Mouse (Mus musculus) neural tube, embryonic 15.5 days (tissue): ENCODE measurements around the gene E330021D16Rik. TPM values are rescaled to one million over a fixed set of nuclear protein-coding genes. Genes with fewer than 3 reads are reported as not detected.

ENCODE experiments used
- ATAC-seq: fragments of 200-750 bp; cut with Nextera tagmentation; 2 replicates; pipeline ENCODE4 v1.8.0; 2017; ENCODE audit warnings: mild to moderate bottlenecking, moderate TSS enrichment, moderate library complexity; ENCODE audit not compliant: low FRiP score
- H3K27ac ChIP-seq: fragments of 300-500 bp; sonication (generic); replicated peaks from 2 replicates; pipeline ENCODE4 v1.5.1; 2015; ENCODE audit warnings: mild to moderate bottlenecking, inconsistent platforms
- H3K27me3 ChIP-seq: fragments of 300-500 bp; sonication (generic); replicated peaks from 2 replicates; pipeline ENCODE4 v1.6.1; 2015; ENCODE audit warnings: inconsistent platforms
- H3K36me3 ChIP-seq: fragments of 300-500 bp; sonication (generic); 2 replicates; pipeline ENCODE4 v1.6.1; 2015; ENCODE audit warnings: inconsistent platforms
- H3K4me1 ChIP-seq: fragments of 300-500 bp; sonication (generic); 2 replicates; pipeline ENCODE4 v1.6.1; 2015; ENCODE audit warnings: inconsistent platforms
- H3K4me2 ChIP-seq: fragments of 300-500 bp; sonication (generic); 2 replicates; pipeline ENCODE4 v1.6.1; 2015; ENCODE audit warnings: inconsistent platforms, mild to moderate bottlenecking, moderate library complexity
- H3K4me3 ChIP-seq: fragments of 300-500 bp; sonication (generic); replicated peaks from 2 replicates; pipeline ENCODE4 v1.5.1; 2015; ENCODE audit warnings: mild to moderate bottlenecking, inconsistent platforms
- H3K9ac ChIP-seq: fragments of 300-500 bp; sonication (generic); replicated peaks from 2 replicates; pipeline ENCODE4 v1.6.1; 2015; ENCODE audit warnings: mild to moderate bottlenecking, inconsistent platforms
- H3K9me3 ChIP-seq: fragments of 300-500 bp; sonication (generic); replicated peaks from 2 replicates; pipeline ENCODE4 v1.6.1; 2016; ENCODE audit warnings: inconsistent platforms
- WGBS: fragments of 180-500 bp; shearing (Covaris S2); methylation state at CpG from one replicate; pipeline ENCODE4 v1.1.7; 2015; ENCODE audit warnings: mixed read lengths; 5-methylcytosine and 5-hydroxymethylcytosine counted together
- polyA plus RNA-seq: library from polyadenylated mRNA; unstranded; fragments of >200 nt; fragmentation: Nextera tagmentation; extraction: Ambion mirVana; gene quantifications from 2 replicates; pipeline ENCODE4 v1.2.1, GENCODE M21; 2015

E330021D16Rik gene
- polyA plus RNA-seq, 1 experiment from 2014 or later, result not detected

DNA sequence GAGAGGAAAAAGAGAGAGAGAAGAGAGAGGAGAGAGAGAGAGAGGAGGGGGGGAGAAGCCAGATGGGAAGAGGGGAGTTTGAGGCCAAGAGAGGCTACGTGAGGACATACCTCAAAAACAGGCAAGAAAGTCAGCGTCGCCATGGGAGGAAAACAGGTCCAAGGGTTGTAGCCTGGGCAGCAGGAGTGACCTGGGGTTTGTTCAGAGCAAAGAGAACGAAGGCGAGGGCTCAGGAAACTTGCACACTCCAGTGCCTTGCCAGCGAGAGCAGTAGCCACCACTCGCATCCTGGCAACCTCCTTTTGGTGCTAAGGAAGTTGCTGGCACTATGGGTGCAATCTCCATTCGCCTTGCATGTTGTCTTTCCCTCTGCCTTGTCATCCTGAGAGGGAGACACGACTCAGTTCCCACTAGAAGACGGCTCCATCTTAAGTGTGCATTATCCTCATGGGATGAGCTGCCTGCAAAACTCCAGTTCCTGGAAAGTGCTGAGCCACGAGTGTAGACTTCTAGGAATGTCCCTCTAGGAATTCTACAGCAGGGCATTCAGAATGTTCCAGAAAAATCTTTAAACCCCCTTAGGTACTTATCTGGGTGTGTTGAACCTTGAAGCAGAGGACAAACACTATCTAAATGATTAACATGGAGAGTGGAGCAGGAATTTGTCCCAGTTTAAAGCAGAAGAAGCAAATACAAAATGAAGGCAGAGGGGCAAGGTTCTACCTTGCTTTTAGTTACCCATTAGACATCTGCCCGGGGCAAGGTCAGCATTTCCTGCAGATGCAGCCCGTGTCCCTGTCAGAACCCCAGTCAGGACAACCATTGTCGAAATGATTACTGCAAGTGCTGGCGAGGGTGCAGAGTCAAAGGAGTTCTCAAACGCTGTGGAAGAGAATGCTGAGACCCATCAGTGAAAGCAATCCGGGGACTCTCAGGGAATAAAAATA, 3.8 kb upstream of the E330021D16Rik start:
- no peak overlapping the region for H3K9ac ChIP-seq
- no peak overlapping the region for H3K27ac ChIP-seq
- 81% methylated on average over 17 of the region's 17 CpGs for WGBS
- no peaks in the 10 kb centered on the region for H3K27me3 ChIP-seq
- ATAC-seq, result no peak
- no peak overlapping the region for H3K4me2 ChIP-seq
- no peaks in the 10 kb centered on the region for H3K9me3 ChIP-seq
- H3K4me1 ChIP-seq, result no peaks in the 10 kb centered on the region
- H3K4me3 ChIP-seq, result no peak overlapping the region
- H3K36me3 ChIP-seq, result no peaks in the 10 kb centered on the region

DNA sequence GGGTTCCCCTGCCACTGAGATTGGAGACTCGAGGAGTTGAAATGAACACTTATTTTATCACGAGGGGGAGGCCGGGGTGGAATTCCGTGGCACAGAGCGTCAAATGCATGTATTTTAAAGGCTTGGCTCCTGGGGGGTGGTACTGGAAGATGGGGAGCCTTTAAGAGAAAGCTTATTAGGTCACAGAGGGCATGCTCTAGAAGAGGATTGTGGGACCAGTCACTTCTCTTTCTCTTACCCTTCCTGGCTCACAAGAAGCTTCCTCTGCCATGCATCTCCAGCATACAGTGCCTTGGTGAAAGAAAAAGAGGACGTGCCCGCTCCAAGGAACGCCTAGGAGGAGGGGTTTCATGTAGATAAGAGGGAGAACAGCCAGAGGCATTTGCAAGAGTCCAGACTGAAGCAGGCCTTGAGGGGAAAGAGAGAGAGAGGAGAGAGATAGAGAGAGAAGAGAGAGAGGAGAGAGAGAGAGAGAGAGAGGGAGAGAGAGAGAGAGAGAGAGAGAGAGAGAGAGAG, 3.0 kb upstream of the E330021D16Rik start:
- no peak overlapping the region for H3K27ac ChIP-seq
- WGBS, result 74% methylated on average over 8 of the region's 8 CpGs

DNA sequence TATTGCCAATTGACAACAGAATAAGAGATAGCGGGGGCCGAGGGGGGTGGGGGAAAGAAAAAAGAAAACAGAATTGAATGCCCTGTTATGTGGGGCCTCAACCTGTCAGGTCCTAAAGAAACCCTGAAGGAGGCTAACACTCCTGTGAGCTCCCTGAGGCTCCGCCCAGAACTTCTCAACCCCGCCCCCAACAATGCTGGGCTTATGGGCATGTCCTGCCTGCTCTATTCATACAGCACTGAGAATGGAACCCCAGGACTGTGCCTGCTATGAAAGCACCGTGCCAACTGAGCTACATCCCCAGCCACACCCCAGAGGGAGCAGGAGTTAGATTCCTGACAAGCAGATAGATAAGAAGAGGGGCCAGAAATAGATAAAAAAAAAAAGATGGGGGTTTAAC, 2.5 kb upstream of the E330021D16Rik start:
- no peak overlapping the region for H3K9ac ChIP-seq
- no peak overlapping the region for H3K4me3 ChIP-seq
- no peak for ATAC-seq
- 0 out of 2 replicates have a peak, but pooled peaks cover 2% of the 10 kb centered on the region for H3K9me3 ChIP-seq
- no peaks in the 10 kb centered on the region for H3K36me3 ChIP-seq
- no peaks in the 10 kb centered on the region for H3K27me3 ChIP-seq
- no peak overlapping the region for H3K27ac ChIP-seq
- H3K4me2 ChIP-seq, result no peak overlapping the region
- 75% methylated on average over 5 of the region's 5 CpGs for WGBS
- H3K4me1 ChIP-seq, result no peaks in the 10 kb centered on the region

More for the DNA sequence above, 3.0 kb upstream of the E330021D16Rik start:
- Histone ChIP-seq H3K4me3 (no peak overlapping the region), H3K9me3 (0 out of 2 replicates have a peak, but pooled peaks cover 2% of the 10 kb centered on the region), H3K36me3 (no peaks in the 10 kb centered on the region), H3K4me2 (no peak overlapping the region), H3K27me3 (no peaks in the 10 kb centered on the region), H3K4me1 (no peaks in the 10 kb centered on the region), H3K9ac (no peak overlapping the region)
- no peak for ATAC-seq

DNA sequence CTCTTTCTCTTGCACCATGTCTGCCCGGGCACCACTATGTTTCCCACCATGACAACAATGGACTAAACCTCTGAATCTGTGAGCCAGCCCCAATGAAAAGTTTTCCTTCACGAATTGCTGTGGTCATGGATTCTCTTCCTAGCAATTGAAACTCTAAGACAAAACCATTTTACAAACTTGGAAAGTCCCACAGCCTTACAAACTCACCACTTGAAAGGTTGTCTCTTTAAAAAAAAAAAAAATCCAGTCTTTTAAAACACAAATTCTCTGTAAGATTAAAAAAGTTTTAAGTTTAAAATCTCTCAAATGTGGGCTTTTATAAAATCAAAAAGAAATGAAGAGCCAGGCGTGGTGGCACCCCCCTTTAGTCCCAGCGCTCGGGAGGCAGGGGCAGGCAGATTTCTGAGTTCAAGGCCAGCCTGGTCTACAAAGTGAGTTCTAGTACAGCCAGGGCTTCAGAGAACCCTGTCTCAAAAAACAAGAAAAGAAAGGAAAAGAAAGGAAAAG, 1.5 kb downstream of the E330021D16Rik start:
- H3K27me3 ChIP-seq, result no peaks in the 10 kb centered on the region
- no peak overlapping the region for H3K9ac ChIP-seq
- no peaks in the 10 kb centered on the region for H3K4me1 ChIP-seq
- 0 out of 2 replicates have a peak, but pooled peaks cover 2% of the 10 kb centered on the region for H3K9me3 ChIP-seq
- WGBS, result 88% methylated on average over 5 of the region's 5 CpGs
- no peak overlapping the region for H3K4me3 ChIP-seq
- H3K4me2 ChIP-seq, result no peak overlapping the region
- no peak for ATAC-seq
- no peak overlapping the region for H3K27ac ChIP-seq
- H3K36me3 ChIP-seq, result no peaks in the 10 kb centered on the region

DNA sequence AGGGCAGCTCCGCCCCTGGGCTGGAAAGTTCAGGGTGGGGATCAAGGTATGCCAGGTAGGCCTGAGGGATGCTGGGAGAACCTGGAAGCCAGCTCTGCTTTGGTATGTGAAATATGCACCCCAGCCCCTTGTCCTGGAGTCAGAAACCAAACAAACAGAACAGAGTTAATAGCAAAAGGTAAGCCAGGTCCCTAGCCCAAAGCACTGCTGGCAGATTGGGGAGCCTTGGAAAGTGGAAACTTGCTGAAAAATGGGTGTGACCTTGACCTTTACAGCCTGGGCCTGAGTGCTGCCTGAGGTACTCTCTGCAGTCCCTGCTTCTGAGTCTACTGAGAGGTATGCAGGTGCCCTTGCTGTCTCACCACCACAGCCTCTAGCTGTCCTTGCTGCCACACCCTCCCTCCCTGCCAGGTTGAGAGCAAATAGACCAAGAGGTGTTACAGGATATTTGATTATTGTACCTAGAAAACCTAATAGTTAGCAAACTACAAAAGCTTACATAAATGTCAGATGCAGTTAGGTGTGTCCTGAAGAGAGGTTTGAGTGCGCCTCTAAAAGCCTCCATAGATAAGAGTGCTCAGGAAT, 7.7 kb downstream of the E330021D16Rik start:
- WGBS, result 89% methylated on average over 2 of the region's 2 CpGs

DNA sequence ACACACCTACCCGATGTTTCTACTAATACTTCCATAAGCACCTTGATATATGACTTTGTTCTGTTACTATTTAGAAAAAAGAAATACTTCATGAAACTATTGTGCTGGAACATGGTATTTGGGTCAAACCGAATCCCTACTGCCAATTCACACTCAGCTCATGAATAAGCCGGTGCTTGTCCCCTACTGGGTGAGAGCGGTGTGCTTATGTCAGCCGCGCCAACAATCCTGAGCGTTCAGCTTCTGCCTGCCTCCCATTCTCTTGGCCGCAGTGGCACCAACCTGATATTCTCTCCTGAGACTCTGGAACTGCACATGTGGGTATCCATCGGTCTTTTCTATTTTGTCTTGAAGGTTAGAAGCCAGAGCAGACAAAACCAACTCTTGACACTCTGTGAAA, 18.5 kb downstream of the E330021D16Rik start:
- H3K9ac ChIP-seq, result no peak overlapping the region
- H3K27me3 ChIP-seq, result no peaks in the 10 kb centered on the region
- H3K4me1 ChIP-seq, result no peaks in the 10 kb centered on the region
- ATAC-seq, result no peak
- no peaks in the 10 kb centered on the region for H3K36me3 ChIP-seq
- no peak overlapping the region for H3K4me2 ChIP-seq
- no peak overlapping the region for H3K27ac ChIP-seq
- WGBS, result 94% methylated on average over 9 of the region's 9 CpGs
- no peak overlapping the region for H3K4me3 ChIP-seq
- H3K9me3 ChIP-seq, result no peaks in the 10 kb centered on the region

More for the DNA sequence above, 7.7 kb downstream of the E330021D16Rik start:
- Histone ChIP-seq H3K4me2 (no peak overlapping the region), H3K4me1 (no peaks in the 10 kb centered on the region), H3K27ac (no peak overlapping the region), H3K9ac (no peak overlapping the region), H3K27me3 (no peaks in the 10 kb centered on the region), H3K9me3 (no peaks in the 10 kb centered on the region), H3K36me3 (no peaks in the 10 kb centered on the region), H3K4me3 (no peak overlapping the region)
- no peak for ATAC-seq

DNA sequence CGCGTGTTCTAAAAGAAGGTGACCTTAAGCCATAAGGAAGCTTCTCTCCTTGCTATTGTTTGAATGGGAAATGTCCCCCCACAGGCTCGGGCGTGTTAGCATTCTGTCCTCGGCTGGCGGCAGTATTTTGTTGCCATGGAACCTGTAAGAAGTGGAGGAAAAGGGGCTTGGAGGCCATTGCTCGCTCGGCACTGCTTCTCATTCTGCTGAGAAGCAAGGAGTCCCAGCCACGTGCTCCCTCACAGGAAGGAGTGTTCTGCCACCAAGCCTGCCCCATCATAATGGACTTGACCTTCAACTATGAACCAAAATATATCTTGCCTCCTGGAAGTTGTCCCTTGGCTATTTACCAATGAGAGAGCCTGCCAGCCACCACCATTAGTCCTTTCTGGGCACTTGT, 25.1 kb downstream of the E330021D16Rik start:
- H3K9ac ChIP-seq, result no peak overlapping the region
- no peaks in the 10 kb centered on the region; the same call in 1 of the 2 replicates for H3K4me1 ChIP-seq
- no peaks in the 10 kb centered on the region for H3K27me3 ChIP-seq
- no peak for ATAC-seq
- no peaks in the 10 kb centered on the region for H3K9me3 ChIP-seq
- WGBS, result 49% methylated on average over 9 of the region's 9 CpGs
- no peak overlapping the region for H3K27ac ChIP-seq
- H3K36me3 ChIP-seq, result no peaks in the 10 kb centered on the region
- H3K4me3 ChIP-seq, result no peak overlapping the region
- no peak overlapping the region for H3K4me2 ChIP-seq

DNA sequence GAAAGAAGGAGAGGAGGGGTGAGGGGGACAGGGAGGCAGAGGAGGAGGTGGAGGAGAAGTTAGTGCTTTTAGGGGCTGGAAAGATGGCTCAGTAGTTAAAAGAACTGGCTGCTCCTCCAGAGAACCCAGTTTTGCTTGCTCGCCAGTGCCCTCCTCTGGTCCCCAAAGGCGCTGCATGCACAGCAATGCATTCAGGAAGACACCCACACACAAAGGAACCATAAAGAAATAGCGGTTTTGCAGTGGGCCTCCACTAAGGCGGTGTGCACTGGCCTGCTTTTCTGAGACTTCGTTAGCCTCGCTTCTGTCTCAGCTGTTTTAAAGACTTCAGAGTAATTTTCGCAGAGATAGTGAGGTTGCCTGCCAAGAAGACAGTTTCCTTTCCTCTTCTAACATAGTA, 30.1 kb downstream of the E330021D16Rik start:
- Histone ChIP-seq H3K4me3 (no peak overlapping the region), H3K9ac (no peak overlapping the region), H3K4me1 (no peaks in the 10 kb centered on the region; the same call in 1 of the 2 replicates), H3K36me3 (no peaks in the 10 kb centered on the region), H3K27ac (no peak overlapping the region), H3K4me2 (no peak overlapping the region), H3K9me3 (no peaks in the 10 kb centered on the region), H3K27me3 (no peaks in the 10 kb centered on the region)
- no peak for ATAC-seq
- WGBS, result 75% methylated on average over 7 of the region's 7 CpGs

DNA sequence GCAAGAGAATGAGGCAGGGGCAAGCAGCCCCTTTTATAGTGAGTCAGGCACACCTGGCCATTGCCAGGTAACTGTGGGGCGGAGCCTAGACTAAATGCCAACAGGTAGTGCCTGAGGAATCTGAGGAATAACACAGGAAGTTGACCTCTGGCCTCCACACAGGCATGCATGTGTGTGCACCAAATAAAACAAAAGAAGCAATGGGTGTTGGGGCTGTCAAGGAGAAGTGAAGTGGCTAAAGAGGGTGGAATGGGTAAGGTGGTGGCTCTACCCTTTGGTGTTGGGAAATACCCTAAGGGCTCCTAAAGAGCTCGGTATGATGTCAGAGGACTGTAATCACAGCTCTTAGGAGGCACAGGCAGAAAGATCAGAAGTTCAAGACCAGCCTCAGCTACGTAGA, 32.2 kb downstream of the E330021D16Rik start:
- Histone ChIP-seq H3K36me3 (no peaks in the 10 kb centered on the region), H3K27me3 (no peaks in the 10 kb centered on the region), H3K4me1 (no peaks in the 10 kb centered on the region), H3K9me3 (no peaks in the 10 kb centered on the region), H3K27ac (no peak overlapping the region), H3K9ac (no peak overlapping the region), H3K4me2 (no peak overlapping the region), H3K4me3 (no peak overlapping the region)
- WGBS, result 92% methylated on average over 3 of the region's 3 CpGs
- ATAC-seq, result no peak

DNA sequence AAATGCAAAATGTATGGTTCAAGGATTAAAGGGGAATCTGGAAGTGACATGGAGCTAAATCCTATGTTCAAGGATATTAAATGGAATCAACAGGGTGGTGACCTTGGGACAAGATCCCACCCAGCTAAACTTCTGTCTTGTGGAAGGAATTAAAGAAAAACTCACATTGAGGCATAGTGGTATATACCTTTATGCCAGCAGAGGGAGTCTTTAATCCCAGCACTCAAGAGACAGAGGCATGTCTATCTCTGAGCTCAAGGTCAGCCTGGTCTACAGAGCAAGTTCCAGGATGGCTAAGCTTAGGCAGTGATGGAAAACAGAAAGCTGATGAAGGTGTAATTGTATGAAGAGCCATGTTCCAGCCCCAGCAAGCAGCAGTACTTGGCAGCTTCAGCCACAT, 39.3 kb downstream of the E330021D16Rik start:
- Histone ChIP-seq H3K27ac (no peak overlapping the region), H3K27me3 (no peaks in the 10 kb centered on the region), H3K9me3 (no peaks in the 10 kb centered on the region), H3K4me2 (no peak overlapping the region), H3K36me3 (no peaks in the 10 kb centered on the region), H3K4me3 (no peak overlapping the region), H3K4me1 (no peaks in the 10 kb centered on the region), H3K9ac (no peak overlapping the region)
- no peak for ATAC-seq

DNA sequence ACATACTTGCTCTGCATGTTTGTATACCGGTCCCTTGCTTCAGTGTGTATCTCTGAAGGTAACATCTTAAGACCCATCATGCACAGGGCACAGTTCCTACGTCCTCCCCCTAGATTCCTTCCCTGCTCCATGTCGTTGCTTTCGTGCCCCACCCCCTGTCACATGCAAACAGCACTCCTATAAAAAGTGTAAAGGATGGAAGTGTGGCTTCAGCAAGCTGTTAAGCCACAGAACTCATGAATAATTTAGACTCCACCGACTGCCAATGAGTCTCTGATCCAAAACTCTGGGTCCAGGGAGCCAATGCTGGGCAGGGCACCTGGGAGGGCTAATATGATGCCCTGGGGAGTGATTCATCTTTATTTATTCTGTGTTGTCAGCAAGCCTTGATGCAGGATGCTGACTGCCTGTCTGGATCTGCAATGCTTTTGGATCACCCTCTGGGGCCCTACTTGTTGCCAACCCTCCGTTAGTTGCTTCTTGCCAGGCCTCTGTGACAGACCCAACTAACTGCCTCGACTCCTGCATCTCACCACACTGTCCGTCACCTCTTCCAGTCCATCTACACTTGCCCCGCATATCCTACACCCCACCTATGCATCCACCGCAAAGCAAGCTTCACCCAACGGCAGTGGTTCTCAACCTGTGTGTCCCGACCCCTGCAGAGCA, 50.8 kb downstream of the E330021D16Rik start:
- Histone ChIP-seq H3K27ac (no peak overlapping the region), H3K36me3 (no peaks in the 10 kb centered on the region), H3K27me3 (no peaks in the 10 kb centered on the region), H3K4me1 (peaks cover 6% of the 10 kb centered on the region; the same call in 1 of the 2 replicates), H3K4me3 (no peak overlapping the region), H3K4me2 (no peak overlapping the region), H3K9ac (no peak overlapping the region), H3K9me3 (no peaks in the 10 kb centered on the region)
- ATAC-seq, result no peak
- 67% methylated on average over 12 of the region's 12 CpGs for WGBS
